Mouse (Mus musculus) gastrocnemius, postnatal 25 days (tissue): ENCODE data around the gene Tnfrsf22. TPM values are rescaled to one million over a fixed set of nuclear protein-coding genes. Genes with fewer than 3 reads are reported as not detected.

ENCODE experiments used
- total RNA-seq, 2 experiments: library from RNA; stranded (reverse); gene quantifications; 1 replicate in 1 of 2; 2 replicates in 1 of 2; pipeline ENCODE4 v1.2.3; 2021

The Tnfrsf22 gene
- total RNA-seq, 2 experiments from 2014 or later, result 1.4 to 1.7 TPM

Other genes with a start within 250 kb of the Tnfrsf22 start
- 100 to 1,000 TPM in 1 of 2 experiments, 10 to 100 TPM in 1; 95.8 to 152 TPM for gene Cdkn1c, start 188.6 kb downstream of the Tnfrsf22 start, total RNA-seq
- under 1 TPM in 1 of 2 experiments, not detected in 1; 0.29 TPM for gene Slc22a18, start 175.9 kb downstream of the Tnfrsf22 start, total RNA-seq
- gene Phlda2, start 146.5 kb downstream of the Tnfrsf22 start, total RNA-seq, result not detected
- gene Nap1l4, start 100.6 kb downstream of the Tnfrsf22 start, total RNA-seq, result 100 to 1,000 TPM; 167 to 174 TPM
- 10 to 100 TPM; 32.7 to 32.9 TPM for gene Cars, start 49.6 kb downstream of the Tnfrsf22 start, total RNA-seq
- under 1 TPM; 0.08 to 0.43 TPM for gene Tnfrsf26, start 20.9 kb downstream of the Tnfrsf22 start, total RNA-seq
- gene Tnfrsf23, start 36.2 kb upstream of the Tnfrsf22 start, total RNA-seq, result 1 to 10 TPM; 3.2 to 5.0 TPM
- 10 to 100 TPM; 18.7 to 19.0 TPM for gene Osbpl5, start 107.3 kb upstream of the Tnfrsf22 start, total RNA-seq
- gene Mrgprg, start 117.3 kb upstream of the Tnfrsf22 start, total RNA-seq, result under 1 TPM in 1 of 2 experiments, not detected in 1; 0.29 TPM
- under 1 TPM; 0.64 to 0.67 TPM for gene Mrgpre, start 134.8 kb upstream of the Tnfrsf22 start, total RNA-seq
- gene Nadsyn1, start 173.2 kb upstream of the Tnfrsf22 start, total RNA-seq, result 1 to 10 TPM; 2.7 to 3.8 TPM
- 1 to 10 TPM; 4.8 TPM for gene Dhcr7, start 173.5 kb upstream of the Tnfrsf22 start, total RNA-seq
- gene Gm498, start 217.2 kb upstream of the Tnfrsf22 start, total RNA-seq, result not detected